Mouse (Mus musculus): ENCODE measurements around the gene Alg14.

DNA sequence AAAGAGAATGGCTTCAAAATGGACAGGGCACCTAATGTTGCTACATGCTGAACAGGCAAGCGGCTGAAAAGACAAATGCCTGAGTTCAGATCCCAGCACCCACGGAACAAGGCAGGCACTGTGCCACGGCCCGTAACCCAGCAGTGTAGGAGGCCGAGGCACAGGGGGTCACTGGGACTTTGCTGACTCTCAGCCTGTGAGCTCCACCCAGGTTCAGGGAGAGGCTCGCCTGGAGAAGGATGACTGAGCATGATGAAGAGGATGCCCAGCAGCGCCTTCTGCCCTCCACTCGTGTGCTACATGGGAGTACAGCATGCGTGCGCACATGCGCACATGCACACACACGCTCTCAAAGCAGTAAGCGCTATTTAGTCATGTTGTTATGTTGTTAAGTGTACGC is 11.9 kb upstream of the Alg14 start:
- no peak for TF ChIP-seq CTCF (IDR thresholded peaks at IDR 0.05; ENCODE audit: insufficient read depth, low read depth, low read length)
- no peak for TF ChIP-seq POLR2A (IDR thresholded peaks at IDR 0.05; ENCODE audit: insufficient read depth, low read depth, low read length)

Data from olfactory bulb, adult 2 months (tissue).